Mouse (Mus musculus): ENCODE results near the gene Tenm4. TPM values are rescaled to one million over a fixed set of nuclear protein-coding genes. Genes with fewer than 3 reads are reported as not detected.

Tenm4 gene
- polyA plus RNA-seq, 1 experiment from 2014 or later = 9.2 TPM

DNA sequence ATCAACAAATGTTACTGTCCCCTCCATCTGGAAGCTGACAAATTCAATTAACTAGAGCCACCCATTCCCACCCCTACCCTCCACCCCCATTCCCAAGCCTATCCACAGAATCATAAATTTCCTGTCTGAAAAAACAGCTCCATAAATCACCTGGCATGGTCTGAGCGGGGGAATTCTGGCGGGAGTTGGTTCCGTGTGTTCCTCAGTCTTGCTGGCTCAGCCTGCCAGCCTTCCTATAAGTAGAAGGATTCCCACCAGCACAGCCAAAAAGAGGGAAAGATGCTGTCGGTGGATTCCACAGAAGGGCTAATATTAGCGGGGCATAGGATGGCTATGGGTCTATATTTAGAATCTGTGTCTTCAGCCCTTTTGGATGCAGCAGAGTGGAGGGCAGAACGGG is 204.5 kb downstream of the Tenm4 start:
- no peak for ATAC-seq (ENCODE audit: insufficient number of reproducible peaks, insufficient read depth, low FRiP score, low read depth)
- Histone ChIP-seq H3K4me1 (ENCODE audit: control insufficient read depth in 2 of 2, insufficient read depth in 2 of 2, low read length in 2 of 2) (peaks cover 8 to 9% of the 10 kb centered on the region in 2 experiments; a peak in 3 of 4 replicates), H3K4me3 (ENCODE audit: control insufficient read depth in 1 of 2, insufficient read depth in 1 of 2, low read depth in 1 of 2, low read length in 2 of 2) (no peak overlapping the region), H3K9me3 (ENCODE audit: control insufficient read depth, low read length) (no peaks in the 10 kb centered on the region), H3K27me3 (ENCODE audit: control insufficient read depth, insufficient read depth, low read length) (no peaks in the 10 kb centered on the region), H3K36me3 (ENCODE audit: control insufficient read depth, insufficient read depth, low read length) (no peaks in the 10 kb centered on the region), H3K27ac (replicated peaks in 1 of 2; ENCODE audit: control insufficient read depth in 1 of 2, insufficient read depth in 1 of 2, low read depth in 2 of 2, low read length in 2 of 2) (no peak overlapping the region), H3K9ac (ENCODE audit: low read length) (no peak overlapping the region), H3K4me2 (ENCODE audit: low read length) (no peak overlapping the region)
- 46% methylated on average over 6 of the region's 6 CpGs for WGBS

- Histone ChIP-seq H3K4me2 (ENCODE audit: low read length) (no peak overlapping the region), H3K9ac (ENCODE audit: low read length) (no peak overlapping the region), H3K27ac (replicated peaks in 1 of 2; ENCODE audit: control insufficient read depth in 1 of 2, insufficient read depth in 1 of 2, low read depth in 2 of 2, low read length in 2 of 2) (no peak overlapping the region), H3K36me3 (ENCODE audit: control insufficient read depth, insufficient read depth, low read length) (no peaks in the 10 kb centered on the region), H3K4me3 (ENCODE audit: control insufficient read depth in 1 of 2, insufficient read depth in 1 of 2, low read depth in 1 of 2, low read length in 2 of 2) (no peak overlapping the region), H3K9me3 (ENCODE audit: control insufficient read depth, low read length) (no peaks in the 10 kb centered on the region), H3K4me1 (ENCODE audit: control insufficient read depth in 2 of 2, insufficient read depth in 2 of 2, low read length in 2 of 2) (no peaks in the 10 kb centered on the region), H3K27me3 (ENCODE audit: control insufficient read depth, insufficient read depth, low read length) (no peaks in the 10 kb centered on the region)
- 39% methylated on average over 6 of the region's 6 CpGs for WGBS
- ATAC-seq (ENCODE audit: insufficient number of reproducible peaks, insufficient read depth, low FRiP score, low read depth) = no peak
These were observed 212.9 kb downstream of the Tenm4 start for GRCm38 (mm10) chr7:96383686-96384528.

DNA sequence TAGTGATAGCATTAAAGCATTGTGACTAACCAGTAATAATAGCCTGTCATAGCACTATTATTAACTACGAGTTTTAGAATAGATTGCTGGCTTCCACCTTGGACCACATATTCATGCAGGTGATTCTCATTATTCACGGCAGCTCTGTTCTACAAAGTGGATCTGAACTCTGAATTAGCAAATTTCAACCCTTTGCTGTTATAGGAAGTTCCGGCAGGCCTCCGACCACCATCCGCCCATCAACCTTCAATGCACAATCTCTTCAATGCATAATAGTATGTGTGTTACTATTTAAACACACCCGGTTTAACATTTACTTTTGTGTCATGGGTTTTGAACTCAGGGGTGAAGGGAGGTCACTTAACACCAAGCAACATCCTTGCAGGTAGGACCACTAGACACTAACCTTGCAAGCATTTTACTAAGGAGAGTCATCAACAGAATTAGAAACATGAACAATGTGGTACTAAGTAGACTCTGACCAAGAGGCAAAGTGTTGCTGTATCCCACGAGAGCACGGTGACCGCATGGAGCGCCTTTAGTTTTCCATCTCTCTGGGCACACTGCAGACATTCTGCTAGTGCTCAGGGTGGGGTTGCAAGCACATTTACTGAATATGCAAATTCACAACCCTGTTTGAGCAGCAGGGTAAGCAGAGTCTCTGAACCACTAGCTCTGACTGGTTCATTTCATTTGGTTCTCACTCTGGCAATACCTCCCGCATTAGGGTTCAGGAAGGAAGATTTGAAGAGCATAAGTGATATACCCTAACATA is 213.9 kb downstream of the Tenm4 start:
- no peaks in the 10 kb centered on the region for H3K4me1 ChIP-seq (ENCODE audit: control insufficient read depth in 2 of 2, insufficient read depth in 2 of 2, low read length in 2 of 2)
- no peaks in the 10 kb centered on the region for H3K36me3 ChIP-seq (ENCODE audit: control insufficient read depth, insufficient read depth, low read length)
- no peak for ATAC-seq (ENCODE audit: insufficient number of reproducible peaks, insufficient read depth, low FRiP score, low read depth)
- WGBS = 87% methylated on average over 11 of the region's 11 CpGs
- no peak overlapping the region for H3K27ac ChIP-seq (replicated peaks in 1 of 2; ENCODE audit: control insufficient read depth in 1 of 2, insufficient read depth in 1 of 2, low read depth in 2 of 2, low read length in 2 of 2)
- no peak overlapping the region for H3K4me3 ChIP-seq (ENCODE audit: control insufficient read depth in 1 of 2, insufficient read depth in 1 of 2, low read depth in 1 of 2, low read length in 2 of 2)
- H3K4me2 ChIP-seq (ENCODE audit: low read length) = no peak overlapping the region
- no peak overlapping the region for H3K9ac ChIP-seq (ENCODE audit: low read length)
- H3K27me3 ChIP-seq (ENCODE audit: control insufficient read depth, insufficient read depth, low read length) = no peaks in the 10 kb centered on the region
- H3K9me3 ChIP-seq (ENCODE audit: control insufficient read depth, low read length) = no peaks in the 10 kb centered on the region

DNA sequence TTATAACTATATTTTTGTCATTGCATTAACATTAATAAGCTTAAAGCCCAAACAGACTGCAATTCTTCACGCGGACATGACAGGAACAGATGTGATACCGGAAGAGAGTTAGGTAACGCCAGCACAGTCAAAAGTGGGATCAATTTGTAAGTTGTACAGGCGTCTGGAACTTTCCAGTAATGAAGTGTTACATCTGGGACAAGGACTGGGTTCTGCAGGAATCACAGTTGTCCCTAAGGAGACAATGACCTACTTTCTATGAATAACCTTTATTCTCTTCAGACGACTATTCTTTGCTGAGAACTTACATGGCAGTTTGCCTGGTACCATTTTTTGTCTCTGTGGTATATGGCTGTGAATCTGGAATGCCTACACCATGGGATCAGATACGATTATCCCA is 214.8 kb downstream of the Tenm4 start:
- no peak overlapping the region for H3K9ac ChIP-seq (ENCODE audit: low read length)
- no peaks in the 10 kb centered on the region for H3K36me3 ChIP-seq (ENCODE audit: control insufficient read depth, insufficient read depth, low read length)
- no peak overlapping the region for H3K4me2 ChIP-seq (ENCODE audit: low read length)
- no peaks in the 10 kb centered on the region for H3K9me3 ChIP-seq (ENCODE audit: control insufficient read depth, low read length)
- ATAC-seq (ENCODE audit: insufficient number of reproducible peaks, insufficient read depth, low FRiP score, low read depth) = no peak
- H3K27ac ChIP-seq (replicated peaks in 1 of 2; ENCODE audit: control insufficient read depth in 1 of 2, insufficient read depth in 1 of 2, low read depth in 2 of 2, low read length in 2 of 2) = no peak overlapping the region
- H3K27me3 ChIP-seq (ENCODE audit: control insufficient read depth, insufficient read depth, low read length) = no peaks in the 10 kb centered on the region
- no peaks in the 10 kb centered on the region for H3K4me1 ChIP-seq (ENCODE audit: control insufficient read depth in 2 of 2, insufficient read depth in 2 of 2, low read length in 2 of 2)
- 84% methylated on average over 7 of the region's 7 CpGs for WGBS
- no peak overlapping the region for H3K4me3 ChIP-seq (ENCODE audit: control insufficient read depth in 1 of 2, insufficient read depth in 1 of 2, low read depth in 1 of 2, low read length in 2 of 2)

DNA sequence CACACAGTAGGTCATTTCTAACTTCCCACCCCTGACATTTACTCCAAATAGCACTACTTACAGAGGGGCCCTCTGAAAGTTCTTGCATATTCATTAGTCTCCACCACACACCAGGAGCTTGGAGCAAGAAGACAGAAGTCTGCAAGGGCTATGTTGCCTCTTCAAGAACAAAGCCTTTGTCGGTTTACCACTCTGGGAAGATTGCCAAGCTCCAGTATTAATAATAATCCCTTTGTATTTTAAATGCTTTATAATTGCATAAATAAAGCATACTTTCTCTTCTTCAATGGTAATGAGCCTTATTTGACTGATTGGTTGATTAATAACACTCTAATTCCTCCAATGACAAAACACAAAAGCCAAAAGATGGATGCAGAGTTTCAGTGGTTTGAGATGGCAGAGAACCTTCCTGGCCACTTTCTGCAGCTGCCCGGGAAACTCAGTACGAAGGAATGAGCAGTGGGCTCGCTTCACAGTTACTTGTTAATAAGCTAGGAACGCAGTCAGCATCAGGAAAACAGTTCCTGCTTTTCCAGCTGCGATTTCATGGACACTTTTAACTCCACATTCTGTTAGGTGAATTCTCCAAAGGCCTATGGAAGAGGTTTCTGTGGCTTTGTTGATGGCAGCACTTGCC is 219.1 kb downstream of the Tenm4 start:
- H3K27ac ChIP-seq (replicated peaks in 1 of 2; ENCODE audit: control insufficient read depth in 1 of 2, insufficient read depth in 1 of 2, low read depth in 2 of 2, low read length in 2 of 2) = no peak overlapping the region
- no peaks in the 10 kb centered on the region for H3K9me3 ChIP-seq (ENCODE audit: control insufficient read depth, low read length)
- no peak overlapping the region for H3K4me3 ChIP-seq (ENCODE audit: control insufficient read depth in 1 of 2, insufficient read depth in 1 of 2, low read depth in 1 of 2, low read length in 2 of 2)
- H3K36me3 ChIP-seq (ENCODE audit: control insufficient read depth, insufficient read depth, low read length) = no peaks in the 10 kb centered on the region
- no peak for ATAC-seq (ENCODE audit: insufficient number of reproducible peaks, insufficient read depth, low FRiP score, low read depth)
- H3K9ac ChIP-seq (ENCODE audit: low read length) = no peak overlapping the region
- H3K27me3 ChIP-seq (ENCODE audit: control insufficient read depth, insufficient read depth, low read length) = no peaks in the 10 kb centered on the region
- H3K4me1 ChIP-seq (ENCODE audit: control insufficient read depth in 2 of 2, insufficient read depth in 2 of 2, low read length in 2 of 2) = no peaks in the 10 kb centered on the region
- no peak overlapping the region for H3K4me2 ChIP-seq (ENCODE audit: low read length)
- 82% methylated on average over 6 of the region's 6 CpGs for WGBS

DNA sequence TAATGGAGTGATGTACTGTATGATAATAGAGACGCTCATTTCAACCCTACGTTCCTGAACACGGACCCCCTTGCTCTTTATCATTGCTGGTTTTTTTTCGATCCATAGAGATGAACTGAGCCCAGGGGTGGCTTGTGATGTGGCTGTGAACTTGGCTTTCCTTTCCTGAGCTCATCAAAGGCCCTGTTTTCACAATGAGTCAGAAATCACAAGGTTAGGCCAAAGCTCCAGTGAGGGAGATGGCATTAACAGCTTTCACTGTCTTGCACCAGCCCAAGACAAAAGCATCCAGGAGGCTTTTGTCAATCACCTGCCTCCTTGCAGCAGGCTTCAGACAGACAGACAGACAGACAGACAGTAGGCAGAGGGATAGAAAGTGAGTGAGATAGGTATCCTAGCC is 219.8 kb downstream of the Tenm4 start:
- Histone ChIP-seq H3K9ac (ENCODE audit: low read length) (no peak overlapping the region), H3K36me3 (ENCODE audit: control insufficient read depth, insufficient read depth, low read length) (no peaks in the 10 kb centered on the region), H3K4me1 (ENCODE audit: control insufficient read depth in 2 of 2, insufficient read depth in 2 of 2, low read length in 2 of 2) (no peaks in the 10 kb centered on the region), H3K27ac (replicated peaks in 1 of 2; ENCODE audit: control insufficient read depth in 1 of 2, insufficient read depth in 1 of 2, low read depth in 2 of 2, low read length in 2 of 2) (no peak overlapping the region), H3K4me2 (ENCODE audit: low read length) (no peak overlapping the region), H3K4me3 (ENCODE audit: control insufficient read depth in 1 of 2, insufficient read depth in 1 of 2, low read depth in 1 of 2, low read length in 2 of 2) (no peak overlapping the region), H3K9me3 (ENCODE audit: control insufficient read depth, low read length) (no peaks in the 10 kb centered on the region), H3K27me3 (ENCODE audit: control insufficient read depth, insufficient read depth, low read length) (no peaks in the 10 kb centered on the region)
- ATAC-seq (ENCODE audit: insufficient number of reproducible peaks, insufficient read depth, low FRiP score, low read depth) = no peak
- 83% methylated on average over 4 of the region's 4 CpGs for WGBS

DNA sequence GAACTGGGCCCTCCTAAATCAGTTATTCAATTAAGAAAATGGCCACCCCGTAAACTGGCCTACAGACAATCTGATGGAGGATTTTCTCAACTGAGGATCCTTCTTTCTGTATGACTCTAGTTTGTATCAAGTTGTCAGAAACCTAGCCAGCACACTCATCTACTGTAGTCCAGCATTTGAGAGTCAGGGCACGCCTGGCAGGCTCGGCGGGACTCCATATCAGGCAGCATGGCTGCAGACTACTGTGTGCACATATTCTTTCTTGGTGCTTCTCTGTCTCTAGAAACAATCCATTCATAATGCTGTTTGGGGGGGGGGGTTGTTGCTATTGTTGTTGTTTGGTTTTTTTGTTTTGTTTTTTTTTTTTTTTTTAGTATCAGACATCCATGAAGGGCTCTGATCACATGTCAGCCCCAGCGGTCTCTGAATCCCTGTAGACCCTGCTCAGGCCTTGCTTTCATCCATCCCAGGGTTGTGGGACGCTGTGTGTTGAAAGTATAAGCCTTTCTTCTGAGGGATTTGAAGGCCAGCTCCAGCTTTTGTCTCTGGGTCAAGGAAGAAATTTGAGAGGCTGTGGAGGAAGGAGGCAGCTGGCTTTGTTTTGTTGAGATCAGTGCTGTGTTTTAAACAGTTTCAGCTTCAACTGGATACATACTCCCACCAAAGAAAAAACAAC is 220.9 kb downstream of the Tenm4 start:
- WGBS = 86% methylated on average over 6 of the region's 6 CpGs
- no peak overlapping the region for H3K4me3 ChIP-seq (ENCODE audit: control insufficient read depth in 1 of 2, insufficient read depth in 1 of 2, low read depth in 1 of 2, low read length in 2 of 2)
- no peak for ATAC-seq (ENCODE audit: insufficient number of reproducible peaks, insufficient read depth, low FRiP score, low read depth)
- no peak overlapping the region for H3K4me2 ChIP-seq (ENCODE audit: low read length)
- no peaks in the 10 kb centered on the region for H3K4me1 ChIP-seq (ENCODE audit: control insufficient read depth in 2 of 2, insufficient read depth in 2 of 2, low read length in 2 of 2)
- H3K27ac ChIP-seq (replicated peaks in 1 of 2; ENCODE audit: control insufficient read depth in 1 of 2, insufficient read depth in 1 of 2, low read depth in 2 of 2, low read length in 2 of 2) = no peak overlapping the region
- no peaks in the 10 kb centered on the region for H3K9me3 ChIP-seq (ENCODE audit: control insufficient read depth, low read length)
- H3K36me3 ChIP-seq (ENCODE audit: control insufficient read depth, insufficient read depth, low read length) = no peaks in the 10 kb centered on the region
- no peaks in the 10 kb centered on the region for H3K27me3 ChIP-seq (ENCODE audit: control insufficient read depth, insufficient read depth, low read length)
- no peak overlapping the region for H3K9ac ChIP-seq (ENCODE audit: low read length)
